Mouse (Mus musculus): Measurements from ENCODE around the gene Sel1l3.
A peak's percentile ranks its signal among the peaks of the same experiment; 100 is the strongest.

GRCm38 (mm10) chr5:53140158-53140927 lies 73.4 kb downstream of the Sel1l3 start:
- TF ChIP-seq POLR2A (IDR thresholded peaks at IDR 0.05; ENCODE audit: low read depth, low read length) (no peak), ZKSCAN1 (IDR thresholded peaks at IDR 0.05; ENCODE audit: borderline replicate concordance, low read depth, low read length) (no peak), CTCF (conservative IDR thresholded peaks at IDR 0.05 in 1 of 2, IDR thresholded peaks at IDR 0.05 in 1 of 2; ENCODE audit: low read depth in 2 of 2, low read length in 2 of 2) (no peak), CHD1 (IDR thresholded peaks at IDR 0.05; ENCODE audit: low read depth, low read length) (no peak), RCOR1 (conservative IDR thresholded peaks at IDR 0.05; ENCODE audit: low read depth, low read length) (no peak), BHLHE40 (IDR thresholded peaks at IDR 0.05; ENCODE audit: low read depth, low read length) (peak; percentile 69)

All from CH12.LX (cell line).